Mouse (Mus musculus): ENCODE data around the gene Slc37a2. TPM values are rescaled to one million over a fixed set of nuclear protein-coding genes. Genes with fewer than 3 reads are reported as not detected.
A peak's percentile ranks its signal among the peaks of the same experiment; 100 is the strongest.
"Not testable (repeated sequence)": the region's sequence is repeated elsewhere in the genome, so short reads cannot be mapped to it uniquely, and the experiment has no call there.

The Slc37a2 gene
- polyA plus RNA-seq (2015; fragmentation: Nextera tagmentation; extraction: Ambion mirVana): 3.6 and 3.9 TPM in 2 replicates

- peak within 1 kb of the TSS; percentile 70 for H3K9ac ChIP-seq (ENCODE audit: low read length)
- H3K27me3 ChIP-seq (ENCODE audit: control insufficient read depth, insufficient read depth, low read length): peaks cover 8% of the 10 kb centered on the region
- peak; percentile 80 for ATAC-seq (ENCODE audit: insufficient read depth, low FRiP score)
- peaks cover 9% of the 10 kb centered on the region for H3K4me1 ChIP-seq (ENCODE audit: control insufficient read depth, insufficient read depth, low read length)
- no peaks in the 10 kb centered on the region for H3K36me3 ChIP-seq (ENCODE audit: control insufficient read depth, insufficient read depth, low read length)
- H3K4me3 ChIP-seq (replicated peaks; ENCODE audit: low read length): peak within 1 kb of the TSS; percentile 50
- peak within 1 kb of the TSS; percentile 88 for H3K4me2 ChIP-seq (ENCODE audit: low read depth, low read length)
- 2% methylated on average over 38 of the region's 38 CpGs for WGBS
- no peaks in the 10 kb centered on the region for H3K9me3 ChIP-seq (replicated peaks; ENCODE audit: control insufficient read depth, low read length)
- peak within 1 kb of the TSS; percentile 37 for H3K27ac ChIP-seq (ENCODE audit: low read length)
These were observed at the start of gene Slc37a2 for GRCm38 (mm10) chr9:37255149-37255888. Gene Slc37a2, minus strand, starts transcription at chr9:37255738.

- no peak overlapping the region for H3K4me2 ChIP-seq (ENCODE audit: low read depth, low read length)
- no peak overlapping the region for H3K27ac ChIP-seq (ENCODE audit: low read length)
- no peaks in the 10 kb centered on the region for H3K27me3 ChIP-seq (ENCODE audit: control insufficient read depth, insufficient read depth, low read length)
- no peaks in the 10 kb centered on the region for H3K36me3 ChIP-seq (ENCODE audit: control insufficient read depth, insufficient read depth, low read length)
- H3K9ac ChIP-seq (ENCODE audit: low read length): no peak overlapping the region
- H3K4me3 ChIP-seq (replicated peaks; ENCODE audit: low read length): no peak overlapping the region
- no peaks in the 10 kb centered on the region for H3K9me3 ChIP-seq (replicated peaks; ENCODE audit: control insufficient read depth, low read length)
- H3K4me1 ChIP-seq (ENCODE audit: control insufficient read depth, insufficient read depth, low read length): no peaks in the 10 kb centered on the region
- 81% methylated on average over 1 of the region's 1 CpGs for WGBS
- ATAC-seq (ENCODE audit: insufficient read depth, low FRiP score): no peak
These were observed 46.2 kb upstream of the Slc37a2 start for GRCm38 (mm10) chr9:37301720-37302119.

- H3K9ac ChIP-seq (ENCODE audit: low read length); H3K9me3 ChIP-seq (replicated peaks; ENCODE audit: control insufficient read depth, low read length); H3K4me3 ChIP-seq (replicated peaks; ENCODE audit: low read length); H3K27ac ChIP-seq (ENCODE audit: low read length); H3K4me2 ChIP-seq (ENCODE audit: low read depth, low read length); H3K4me1 ChIP-seq (ENCODE audit: control insufficient read depth, insufficient read depth, low read length); ATAC-seq (ENCODE audit: insufficient read depth, low FRiP score); H3K36me3 ChIP-seq (ENCODE audit: control insufficient read depth, insufficient read depth, low read length); H3K27me3 ChIP-seq (ENCODE audit: control insufficient read depth, insufficient read depth, low read length): not testable (repeated sequence)
- WGBS: 65% methylated on average over 1 of the region's 1 CpGs
These were observed 45.0 kb upstream of the Slc37a2 start for GRCm38 (mm10) chr9:37300501-37300900.

DNA sequence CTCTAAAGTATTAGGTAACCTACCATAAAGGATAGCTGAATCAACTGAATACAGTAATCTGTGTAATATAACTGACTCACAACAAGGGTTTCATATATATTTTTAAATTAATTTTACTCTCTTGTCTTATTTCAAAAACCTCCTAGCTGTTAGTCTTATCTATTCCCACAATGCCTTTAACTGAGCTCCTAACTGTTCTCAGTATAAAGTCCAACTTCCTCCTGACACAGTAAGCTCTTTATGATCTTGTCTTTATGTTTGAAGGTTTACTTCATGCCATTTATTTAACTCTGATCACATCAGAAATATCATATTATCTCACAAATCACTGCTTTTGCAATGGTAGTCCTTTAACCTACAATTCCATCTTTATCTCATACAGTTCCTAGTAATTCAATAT is 40.0 kb upstream of the Slc37a2 start:
- Histone ChIP-seq H3K27me3 (ENCODE audit: control insufficient read depth, insufficient read depth, low read length) (no peaks in the 10 kb centered on the region), H3K9me3 (replicated peaks; ENCODE audit: control insufficient read depth, low read length) (no peaks in the 10 kb centered on the region), H3K27ac (ENCODE audit: low read length) (no peak overlapping the region), H3K9ac (ENCODE audit: low read length) (no peak overlapping the region), H3K4me2 (ENCODE audit: low read depth, low read length) (no peak overlapping the region), H3K4me3 (replicated peaks; ENCODE audit: low read length) (no peak overlapping the region), H3K36me3 (ENCODE audit: control insufficient read depth, insufficient read depth, low read length) (no peaks in the 10 kb centered on the region), H3K4me1 (ENCODE audit: control insufficient read depth, insufficient read depth, low read length) (no peaks in the 10 kb centered on the region)
- ATAC-seq (ENCODE audit: insufficient read depth, low FRiP score): no peak

DNA sequence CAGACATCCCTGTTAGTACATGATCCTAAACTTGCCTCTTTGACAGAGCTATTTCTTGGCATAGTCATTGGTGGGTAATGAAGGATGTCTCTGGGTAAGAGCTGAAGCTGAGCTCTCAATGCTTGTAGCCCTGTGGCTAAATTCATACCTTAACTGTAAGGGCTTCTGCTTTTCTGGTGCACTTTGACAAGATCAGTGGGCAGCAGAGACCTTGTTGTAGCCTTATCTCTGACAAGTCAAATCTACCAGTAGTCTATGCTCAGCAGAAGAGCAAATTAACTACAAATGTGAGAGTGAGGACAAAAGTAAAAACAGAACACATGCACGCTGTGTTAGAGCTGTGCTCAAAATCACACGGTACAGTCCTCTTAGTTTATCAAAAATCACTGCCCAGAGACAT is 11.1 kb upstream of the Slc37a2 start:
- no peak for ATAC-seq (ENCODE audit: insufficient read depth, low FRiP score)
- Histone ChIP-seq H3K9ac (ENCODE audit: low read length) (no peak overlapping the region), H3K27me3 (ENCODE audit: control insufficient read depth, insufficient read depth, low read length) (no peaks in the 10 kb centered on the region), H3K4me1 (ENCODE audit: control insufficient read depth, insufficient read depth, low read length) (no peaks in the 10 kb centered on the region), H3K9me3 (replicated peaks; ENCODE audit: control insufficient read depth, low read length) (no peaks in the 10 kb centered on the region), H3K36me3 (ENCODE audit: control insufficient read depth, insufficient read depth, low read length) (no peaks in the 10 kb centered on the region), H3K27ac (ENCODE audit: low read length) (no peak overlapping the region), H3K4me3 (replicated peaks; ENCODE audit: low read length) (no peak overlapping the region), H3K4me2 (ENCODE audit: low read depth, low read length) (no peak overlapping the region)
- WGBS: 81% methylated on average over 2 of the region's 2 CpGs

DNA sequence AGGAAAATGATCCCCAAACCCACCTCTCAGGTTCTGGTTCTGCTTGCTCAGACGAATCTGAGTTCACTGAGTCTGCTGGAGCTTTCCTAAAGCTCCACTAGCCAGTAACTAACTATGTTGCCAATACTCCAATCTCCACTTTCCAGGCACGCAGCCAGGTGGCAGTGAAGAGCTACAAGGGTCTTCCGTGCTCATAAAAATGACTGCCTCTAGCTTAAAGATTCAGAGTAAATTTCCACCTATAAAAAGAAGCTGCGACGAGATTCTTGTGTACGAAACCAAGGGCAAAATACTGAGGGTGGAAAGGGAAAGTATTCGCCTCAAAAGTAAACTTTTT is 319 bp upstream of the Slc37a2 start:
- peaks cover 8% of the 10 kb centered on the region for H3K27me3 ChIP-seq (ENCODE audit: control insufficient read depth, insufficient read depth, low read length)
- H3K9ac ChIP-seq (ENCODE audit: low read length): peak overlapping the region; percentile 70
- H3K4me2 ChIP-seq (ENCODE audit: low read depth, low read length): peak overlapping the region; percentile 88
- 24% methylated on average over 7 of the region's 7 CpGs for WGBS
- peak overlapping the region; percentile 50 for H3K4me3 ChIP-seq (replicated peaks; ENCODE audit: low read length)
- peak; percentile 9; the same call in 1 of the 2 replicates for ATAC-seq (ENCODE audit: insufficient read depth, low FRiP score)
- peaks cover 9% of the 10 kb centered on the region for H3K4me1 ChIP-seq (ENCODE audit: control insufficient read depth, insufficient read depth, low read length)
- H3K27ac ChIP-seq (ENCODE audit: low read length): peak overlapping the region; percentile 37
- H3K36me3 ChIP-seq (ENCODE audit: control insufficient read depth, insufficient read depth, low read length): no peaks in the 10 kb centered on the region
- no peaks in the 10 kb centered on the region for H3K9me3 ChIP-seq (replicated peaks; ENCODE audit: control insufficient read depth, low read length)

GRCm38 (mm10) chr9:37254531-37255110 is 917 bp downstream of the Slc37a2 start:
- peaks cover 8% of the 10 kb centered on the region for H3K27me3 ChIP-seq (ENCODE audit: control insufficient read depth, insufficient read depth, low read length)
- H3K4me1 ChIP-seq (ENCODE audit: control insufficient read depth, insufficient read depth, low read length): peaks cover 9% of the 10 kb centered on the region
- whole genome bisulfite sequencing: 21% methylated on average over 6 of the region's 6 CpGs
- no peak overlapping the region for H3K27ac ChIP-seq (ENCODE audit: low read length)
- H3K36me3 ChIP-seq (ENCODE audit: control insufficient read depth, insufficient read depth, low read length): no peaks in the 10 kb centered on the region
- H3K9ac ChIP-seq (ENCODE audit: low read length): no peak overlapping the region
- peak; percentile 18; the same call in 1 of the 2 replicates for ATAC-seq (ENCODE audit: insufficient read depth, low FRiP score)
- no peaks in the 10 kb centered on the region for H3K9me3 ChIP-seq (replicated peaks; ENCODE audit: control insufficient read depth, low read length)
- H3K4me2 ChIP-seq (ENCODE audit: low read depth, low read length): peak overlapping the region; percentile 88
- H3K4me3 ChIP-seq (replicated peaks; ENCODE audit: low read length): peak overlapping the region; percentile 50

GRCm38 (mm10) chr9:37250631-37251030 is 4.9 kb downstream of the Slc37a2 start:
- H3K4me1 ChIP-seq (ENCODE audit: control insufficient read depth, insufficient read depth, low read length): peaks cover 14% of the 10 kb centered on the region
- H3K9me3 ChIP-seq (replicated peaks; ENCODE audit: control insufficient read depth, low read length): no peaks in the 10 kb centered on the region
- no peak overlapping the region for H3K4me2 ChIP-seq (ENCODE audit: low read depth, low read length)
- H3K9ac ChIP-seq (ENCODE audit: low read length): no peak overlapping the region
- H3K27ac ChIP-seq (ENCODE audit: low read length): no peak overlapping the region
- H3K27me3 ChIP-seq (ENCODE audit: control insufficient read depth, insufficient read depth, low read length): peaks cover 3% of the 10 kb centered on the region
- no peak for ATAC-seq (ENCODE audit: insufficient read depth, low FRiP score)
- no peak overlapping the region for H3K4me3 ChIP-seq (replicated peaks; ENCODE audit: low read length)
- H3K36me3 ChIP-seq (ENCODE audit: control insufficient read depth, insufficient read depth, low read length): no peaks in the 10 kb centered on the region
- 76% methylated on average over 6 of the region's 6 CpGs for WGBS

DNA sequence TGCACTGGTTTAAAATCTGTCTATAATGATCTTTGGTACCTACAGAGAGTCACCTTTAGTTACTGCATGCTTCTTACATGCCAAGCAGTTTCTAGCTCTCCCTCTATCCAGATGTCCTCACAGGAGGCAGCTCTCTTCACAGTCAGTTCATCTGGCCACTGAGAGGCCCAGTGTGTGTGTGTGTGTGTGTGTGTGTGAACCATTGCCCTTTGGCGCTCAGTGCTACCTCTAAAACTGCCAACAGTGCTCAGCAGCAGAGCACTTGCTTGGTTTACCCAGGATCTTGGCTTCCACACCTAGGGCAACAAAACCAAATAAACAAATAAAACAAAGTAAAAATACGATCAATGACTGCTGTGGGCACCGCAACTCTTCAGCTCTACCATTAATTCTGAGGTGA is 5.6 kb downstream of the Slc37a2 start:
- H3K9me3 ChIP-seq (replicated peaks; ENCODE audit: control insufficient read depth, low read length): no peaks in the 10 kb centered on the region
- H3K9ac ChIP-seq (ENCODE audit: low read length): no peak overlapping the region
- H3K4me3 ChIP-seq (replicated peaks; ENCODE audit: low read length): no peak overlapping the region
- no peak for ATAC-seq (ENCODE audit: insufficient read depth, low FRiP score)
- H3K27ac ChIP-seq (ENCODE audit: low read length): no peak overlapping the region
- peaks cover 11% of the 10 kb centered on the region for H3K4me1 ChIP-seq (ENCODE audit: control insufficient read depth, insufficient read depth, low read length)
- H3K27me3 ChIP-seq (ENCODE audit: control insufficient read depth, insufficient read depth, low read length): peaks cover 3% of the 10 kb centered on the region
- no peak overlapping the region for H3K4me2 ChIP-seq (ENCODE audit: low read depth, low read length)
- H3K36me3 ChIP-seq (ENCODE audit: control insufficient read depth, insufficient read depth, low read length): no peaks in the 10 kb centered on the region
- WGBS: 80% methylated on average over 3 of the region's 3 CpGs
